In genomic region chr2:151994350-151995122, GRCm38 (mm10) we compare ENCODE assay signal across 8 mouse cellular contexts. TPM values are rescaled to one million over a fixed set of nuclear protein-coding genes. Genes with fewer than 3 reads are reported as not detected.
DNase-seq lines count a peak whose midpoint lies in the region; ATAC-seq and TF ChIP-seq lines count a peak whose summit lies in the region.

No protein-coding gene starts in this region.

- WGBS in embryonic facial prominence, embryonic 12.5 days, result 6% methylated on average over 22 of the region's 22 CpGs
- 8% methylated on average over 22 of the region's 22 CpGs for WGBS in midbrain, postnatal 0 days

- H3K27ac ChIP-seq in embryonic facial prominence, embryonic 12.5 days, result no peak overlapping the region
- no peak overlapping the region for H3K27ac ChIP-seq in midbrain, postnatal 0 days (ENCODE audit: low read depth, low read length)

- peaks cover 49% of the 10 kb centered on the region for H3K27me3 ChIP-seq in embryonic facial prominence, embryonic 12.5 days
- H3K27me3 ChIP-seq in midbrain, postnatal 0 days (ENCODE audit: insufficient read depth, low read length), result peaks cover 11% of the 10 kb centered on the region

- H3K9me3 ChIP-seq in embryonic facial prominence, embryonic 12.5 days, result no peaks in the 10 kb centered on the region
- no peaks in the 10 kb centered on the region for H3K9me3 ChIP-seq in midbrain, postnatal 0 days (ENCODE audit: low read length)

- H3K36me3 ChIP-seq in embryonic facial prominence, embryonic 12.5 days, result no peaks in the 10 kb centered on the region
- no peaks in the 10 kb centered on the region for H3K36me3 ChIP-seq in midbrain, postnatal 0 days (ENCODE audit: insufficient read depth, low read length)

- peak; percentile 75 for DNase-seq in 416B (ENCODE audit: low read depth)
- peak; percentile 83 for DNase-seq in adrenal gland, postnatal 14 days
- peak; percentile 61 to 80 for DNase-seq in heart, adult 9 months (ENCODE audit: low spot score in 2 of 2)
- DNase-seq in kidney, adult 9 months, result peak; percentile 84
- DNase-seq in liver, result peak; percentile 77
- peak; percentile 75 for DNase-seq in midbrain, postnatal 0 days (ENCODE audit: low spot score)
- peak; percentile 48 to 62 for DNase-seq in spleen, postnatal 14 days (ENCODE audit: low spot score in 2 of 2)

- TF ChIP-seq CTCF in midbrain, postnatal 0 days (IDR thresholded peaks at IDR 0.05), result peak; percentile 93

- peak overlapping the region; percentile 38; the same call in 1 of the 2 replicates for H3K9ac ChIP-seq in embryonic facial prominence, embryonic 12.5 days
- no peak overlapping the region for H3K9ac ChIP-seq in midbrain, postnatal 0 days (replicated peaks; ENCODE audit: low read length, poor library complexity, severe bottlenecking)

- H3K4me3 ChIP-seq in embryonic facial prominence, embryonic 12.5 days, result peak overlapping the region; percentile 19; the same call in 1 of the 2 replicates
- H3K4me3 ChIP-seq in midbrain, postnatal 0 days (ENCODE audit: low read depth, low read length), result 0 out of 2 replicates have a peak overlapping the region, but pooled peaks have one; percentile 5

- H3K4me1 ChIP-seq in embryonic facial prominence, embryonic 12.5 days, result peaks cover 9% of the 10 kb centered on the region
- H3K4me1 ChIP-seq in midbrain, postnatal 0 days (ENCODE audit: insufficient read depth, low read length), result peaks cover 3% of the 10 kb centered on the region; the same call in 1 of the 2 replicates

- ATAC-seq in embryonic facial prominence, embryonic 12.5 days (ENCODE audit: insufficient number of reproducible peaks, insufficient read depth, low FRiP score, low TSS enrichment), result no peak
- 0 out of 2 replicates have a peak, but pooled peaks have one; percentile 14 for ATAC-seq in midbrain, postnatal 0 days (ENCODE audit: low FRiP score)

- H3K4me2 ChIP-seq in embryonic facial prominence, embryonic 12.5 days (replicated peaks), result peak overlapping the region; percentile 43
- peak overlapping the region; percentile 46 for H3K4me2 ChIP-seq in midbrain, postnatal 0 days (ENCODE audit: low read depth, low read length, poor library complexity, severe bottlenecking)

RNA-seq across cellular contexts. Expression of gene Slc52a3, which starts 1.8 kb away (rescaled TPM):
- 1.6 and 2.4 TPM in 2 replicates for total RNA-seq in adrenal gland, postnatal 14 days (2021)
- polyA plus RNA-seq in embryonic facial prominence, embryonic 12.5 days (2016; fragmentation: Nextera tagmentation; extraction: Ambion mirVana), result 1.2 TPM in 2 replicates
- 2.6 and 3.5 TPM in 2 replicates for total RNA-seq in midbrain, postnatal 0 days (2014; rRNA removed)
- 2.2 and 2.6 TPM in 2 replicates for polyA plus RNA-seq in midbrain, postnatal 0 days (2015; fragmentation: Nextera tagmentation; extraction: Ambion mirVana)

RNA-seq across cellular contexts. Expression of gene Fam110a, which starts 14.5 kb away (rescaled TPM):
- 8.2 and 8.5 TPM in 2 replicates for total RNA-seq in adrenal gland, postnatal 14 days (2021)
- 34.6 and 36.2 TPM in 2 replicates for polyA plus RNA-seq in embryonic facial prominence, embryonic 12.5 days (2016; fragmentation: Nextera tagmentation; extraction: Ambion mirVana)
- 25.9 and 28.7 TPM in 2 replicates for total RNA-seq in midbrain, postnatal 0 days (2014; rRNA removed)
- 36.1 and 43.5 TPM in 2 replicates for polyA plus RNA-seq in midbrain, postnatal 0 days (2015; fragmentation: Nextera tagmentation; extraction: Ambion mirVana)
